ENCODE assay signal across 14 mouse cellular contexts in genomic region chr11:117112649-117113051, GRCm38 (mm10). TPM values are rescaled to one million over a fixed set of nuclear protein-coding genes. Genes with fewer than 3 reads are reported as not detected.
A peak's percentile ranks its signal among the peaks of the same experiment; 100 is the strongest.
DNase-seq lines count a peak whose midpoint lies in the region; ATAC-seq and TF ChIP-seq lines count a peak whose summit lies in the region.
"Had no signal": no experiment of that assay in that cellular context is flagged by ENCODE, and none has a peak within 500 bp of the region (broad histone marks: within the 10 kb centered on the region; RNA-seq: fewer than 3 reads in every experiment).

No protein-coding gene starts in this region.

- no peaks in the 10 kb centered on the region for H3K9me3 ChIP-seq in embryonic facial prominence, embryonic 12.5 days
- H3K9me3 ChIP-seq in embryonic facial prominence, embryonic 10.5 days, result no peaks in the 10 kb centered on the region
- H3K9me3 ChIP-seq in E14TG2a.4 (ENCODE audit: low read length), result no peaks in the 10 kb centered on the region
- H3K9me3 ChIP-seq in liver, embryonic 14.5 days (ENCODE audit: control insufficient read depth, low read length), result no peaks in the 10 kb centered on the region

- H3K4me2 ChIP-seq in embryonic facial prominence, embryonic 12.5 days (replicated peaks), result no peak overlapping the region
- H3K4me2 ChIP-seq in liver, embryonic 14.5 days (ENCODE audit: low read depth), result peak overlapping the region; percentile 18; the same call in 1 of the 2 replicates

- no peaks in the 10 kb centered on the region for H3K36me3 ChIP-seq in embryonic facial prominence, embryonic 12.5 days
- H3K36me3 ChIP-seq in embryonic facial prominence, embryonic 10.5 days (replicated peaks), result peaks cover 6% of the 10 kb centered on the region
- peaks cover 10% of the 10 kb centered on the region for H3K36me3 ChIP-seq in E14TG2a.4 (ENCODE audit: insufficient read depth, low read length)
- peaks cover 6% of the 10 kb centered on the region for H3K36me3 ChIP-seq in liver, embryonic 14.5 days (replicated peaks; ENCODE audit: control insufficient read depth, insufficient read depth, low read depth)

- 0 out of 2 replicates have a peak overlapping the region, but pooled peaks have one; percentile 19 for H3K27ac ChIP-seq in embryonic facial prominence, embryonic 12.5 days
- no peak overlapping the region for H3K27ac ChIP-seq in embryonic facial prominence, embryonic 10.5 days (replicated peaks)
- H3K27ac ChIP-seq in brown adipose tissue, adult 24 weeks (replicated peaks; ENCODE audit: low read depth, low read length), result peak overlapping the region; percentile 24; the same call in 1 of the 2 replicates
- H3K27ac ChIP-seq in liver, embryonic 14.5 days, result peak overlapping the region; percentile 48

- no peak overlapping the region for H3K9ac ChIP-seq in embryonic facial prominence, embryonic 12.5 days
- H3K9ac ChIP-seq in liver, embryonic 14.5 days (replicated peaks), result no peak overlapping the region

- no peak overlapping the region for H3K4me3 ChIP-seq in embryonic facial prominence, embryonic 12.5 days
- no peak overlapping the region for H3K4me3 ChIP-seq in embryonic facial prominence, embryonic 10.5 days
- H3K4me3 ChIP-seq in E14TG2a.4 (replicated peaks; ENCODE audit: low read length), result peak overlapping the region; percentile 95; the same call in 1 of the 2 replicates
- no peak overlapping the region for H3K4me3 ChIP-seq in brown adipose tissue, adult 24 weeks (ENCODE audit: insufficient read depth, low read depth, low read length)
- no peak overlapping the region for H3K4me3 ChIP-seq in liver, embryonic 14.5 days (ENCODE audit: insufficient read depth in 1 of 2, low read depth in 2 of 2, low read length in 2 of 2)

- ATAC-seq in embryonic facial prominence, embryonic 12.5 days (ENCODE audit: insufficient number of reproducible peaks, insufficient read depth, low FRiP score, low TSS enrichment), result no peak
- ATAC-seq in liver, embryonic 14.5 days (ENCODE audit: insufficient read depth), result no peak
- ATAC-seq: Patski had no signal

- WGBS in embryonic facial prominence, embryonic 12.5 days, result 61% methylated on average over 3 of the region's 3 CpGs
- 67% methylated on average over 3 of the region's 3 CpGs for WGBS in embryonic facial prominence, embryonic 10.5 days
- 15% methylated on average over 3 of the region's 3 CpGs for WGBS in liver, embryonic 14.5 days (ENCODE audit: insufficient replicate concordance)

- no peak for DNase-seq in embryonic facial prominence, embryonic 10.5 days (ENCODE audit: low spot score)
- no peak for DNase-seq in liver, embryonic 14.5 days (ENCODE audit: low read depth in 3 of 3, low spot score in 3 of 3)
- no peak for DNase-seq in layer of hippocampus, adult 9-10 months (ENCODE audit: low spot score)
- DNase-seq in heart, adult 8-10 months (ENCODE audit: low spot score), result no peak
- DNase-seq in cerebellum, postnatal 25 days, result no peak
- DNase-seq: embryo, embryonic 11 days; layer of hippocampus, adult 9-11 months; lung, postnatal 14 days; midbrain, embryonic 14.5 days; right cerebral cortex, postnatal 4 days had no signal

- no peak for TF ChIP-seq EP300 in liver, embryonic 14.5 days (IDR thresholded peaks at IDR 0.05; ENCODE audit: low read depth)

- no peaks in the 10 kb centered on the region for H3K27me3 ChIP-seq in embryonic facial prominence, embryonic 12.5 days
- H3K27me3 ChIP-seq in embryonic facial prominence, embryonic 10.5 days (replicated peaks; ENCODE audit: low read depth, poor library complexity, severe bottlenecking), result no peaks in the 10 kb centered on the region
- H3K27me3 ChIP-seq in E14TG2a.4 (ENCODE audit: insufficient read depth, low read length), result no peaks in the 10 kb centered on the region
- no peaks in the 10 kb centered on the region for H3K27me3 ChIP-seq in liver, embryonic 14.5 days (ENCODE audit: control insufficient read depth, insufficient read depth, low read length)
- H3K27me3 ChIP-seq: Patski had no signal

- no peak for TF ChIP-seq CTCF in E14TG2a.4 (conservative IDR thresholded peaks at IDR 0.05; ENCODE audit: low read length)
- no peak for TF ChIP-seq CTCF in liver, embryonic 14.5 days (IDR thresholded peaks at IDR 0.05; ENCODE audit: low read depth)

- H3K4me1 ChIP-seq in embryonic facial prominence, embryonic 12.5 days, result peaks cover 49% of the 10 kb centered on the region
- H3K4me1 ChIP-seq in embryonic facial prominence, embryonic 10.5 days, result peaks cover 51% of the 10 kb centered on the region
- peaks cover 77% of the 10 kb centered on the region for H3K4me1 ChIP-seq in E14TG2a.4 (replicated peaks; ENCODE audit: low read depth, low read length)
- peaks cover 21% of the 10 kb centered on the region for H3K4me1 ChIP-seq in brown adipose tissue, adult 24 weeks (ENCODE audit: control insufficient read depth, insufficient read depth, insufficient read length, low read length)
- H3K4me1 ChIP-seq in liver, embryonic 14.5 days (replicated peaks; ENCODE audit: control insufficient read depth in 2 of 2, insufficient read depth in 2 of 2, low read length in 1 of 2), result peaks cover 34 to 52% of the 10 kb centered on the region in 2 experiments

RNA-seq across cellular contexts. Expression of gene Sec14l1, which starts 2.3 kb away (rescaled TPM):
- polyA plus RNA-seq in embryonic facial prominence, embryonic 12.5 days (2016; fragmentation: Nextera tagmentation; extraction: Ambion mirVana), result 55.6 and 61.0 TPM in 2 replicates
- polyA plus RNA-seq in embryonic facial prominence, embryonic 10.5 days (2016; fragmentation: Nextera tagmentation; extraction: Ambion mirVana), result 50.6 and 51.8 TPM in 2 replicates
- 35.4 and 37.4 TPM in 2 replicates for polyA plus RNA-seq in brown adipose tissue, adult 24 weeks (2012; ENCODE audit: insufficient read depth, insufficient read length, missing spikeins)
- 12.3 and 13.0 TPM in 2 replicates for polyA plus RNA-seq in liver, embryonic 14.5 days (2012; rRNA removed)
- 10.5 and 12.8 TPM in 2 replicates for polyA plus RNA-seq in liver, embryonic 14.5 days (2014; fragmentation: Nextera tagmentation; extraction: Ambion mirVana)
- total RNA-seq in heart, adult 8-10 months (2022), result 10 to 100 TPM; 61.1 to 74.3 (median 69.2) TPM
